Mouse (Mus musculus): ENCODE measurements at regions not wholly inside any gene's neighbourhood (a gene's known extent, or its start where the extent isn't known, plus 50 kb on each side); places are given as distances from the start of the nearest gene placed in this dataset.

- TF ChIP-seq POLR2A (IDR thresholded peaks at IDR 0.05; ENCODE audit: borderline replicate concordance, extremely low read depth, low read depth, low read length) (no peak), CTCF (IDR thresholded peaks at IDR 0.05; ENCODE audit: insufficient read depth, low read length) (no peak)
These were observed 275.7 kb upstream of the Gcfc2 start for GRCm38 (mm10) chr6:81647615-81648375.

Measured in lung, adult 2 months (tissue).